Mouse (Mus musculus) liver, postnatal 0 days (tissue): ENCODE measurements around the gene Reep3.

Source experiments
- CTCF ChIP-seq: sonication (generic); IDR thresholded peaks from 2 replicates; pipeline ENCODE4 v1.5.1; 2016; ENCODE audit warnings: antibody characterized with exemption, low read depth
- EP300 ChIP-seq: IDR thresholded peaks from 2 replicates; pipeline ENCODE4 v1.6.1; 2016; ENCODE audit warnings: antibody characterized with exemption, low read depth, mild to moderate bottlenecking

DNA sequence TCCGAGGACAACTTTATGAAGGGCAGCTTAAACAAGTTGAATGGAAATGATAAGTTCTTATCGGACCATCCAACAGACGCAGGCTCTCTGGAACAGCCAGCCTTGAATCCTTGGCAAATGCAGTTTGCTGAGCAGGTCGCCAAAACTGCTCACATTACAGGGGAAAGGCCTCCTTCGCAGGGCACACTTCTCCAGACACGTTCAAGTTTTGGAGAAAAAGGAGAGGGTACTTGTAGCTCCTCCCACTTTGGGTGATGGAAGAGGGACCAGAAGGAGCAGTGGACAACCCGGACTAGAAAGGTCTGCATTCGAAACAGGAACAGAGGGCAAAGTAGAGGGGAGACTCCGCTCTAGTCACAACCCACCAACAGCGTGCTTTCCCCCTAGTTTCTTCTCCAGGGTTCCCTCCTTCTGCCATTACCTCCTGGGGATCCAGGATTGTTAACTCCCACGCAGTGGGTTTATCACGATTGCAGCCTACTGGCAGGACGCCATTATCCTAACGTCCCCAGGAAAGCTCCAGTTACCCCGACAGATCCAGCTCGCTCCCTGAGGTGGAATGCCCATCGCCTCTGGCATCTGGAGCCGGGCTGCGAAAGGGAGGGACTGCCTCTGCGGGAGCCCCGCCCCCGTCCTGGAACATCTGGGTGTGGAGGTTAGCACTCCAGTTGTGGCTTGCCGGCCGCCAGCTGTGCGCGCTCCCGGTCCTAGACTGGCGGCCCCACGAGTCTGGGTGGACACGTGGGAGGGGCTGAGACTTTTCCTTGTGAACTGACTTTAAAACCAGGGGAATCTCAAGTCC is 94.3 kb downstream of the Reep3 start:
- no peak for TF ChIP-seq CTCF
- no peak for TF ChIP-seq EP300
